In the genomic region with DNA sequence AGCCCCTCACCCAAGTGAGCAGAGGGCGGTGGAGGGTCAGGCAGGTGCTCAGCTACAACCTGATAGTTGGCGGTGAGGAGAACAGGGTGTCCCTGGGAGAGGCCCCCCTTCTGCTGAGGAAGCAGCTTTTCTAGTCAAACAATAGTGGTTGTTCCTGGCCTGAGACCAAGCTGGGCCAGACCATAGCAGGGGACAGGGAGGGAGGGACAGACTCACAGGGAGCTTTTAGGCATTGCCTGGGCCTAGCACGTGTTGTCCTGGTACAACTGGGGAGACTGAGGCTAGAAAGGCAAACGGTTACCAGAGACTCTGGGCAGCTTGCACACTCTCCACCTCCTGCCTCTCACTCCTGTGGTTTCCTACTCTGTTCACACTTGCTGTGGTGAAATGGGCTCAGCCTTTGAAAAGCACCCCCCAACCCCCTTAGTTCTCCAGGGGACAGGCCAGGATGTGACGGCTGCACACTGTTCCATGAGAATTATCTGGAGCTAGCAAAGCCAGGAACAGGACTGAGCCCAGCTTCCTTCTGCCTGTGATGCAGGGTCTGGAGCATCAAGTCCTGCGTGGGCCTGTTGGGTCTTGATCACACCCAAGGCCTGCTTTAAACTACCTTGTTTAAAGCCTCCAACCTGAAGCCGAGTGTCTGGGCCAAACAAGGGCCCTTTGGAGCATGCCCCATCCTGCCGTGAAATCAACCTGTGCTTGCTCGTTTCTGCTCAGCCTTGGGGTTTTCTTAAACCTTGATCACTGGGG, we compare ENCODE assay signal across 7 mouse cellular contexts. TPM values are rescaled to one million over a fixed set of nuclear protein-coding genes. Genes with fewer than 3 reads are reported as not detected.
DNase-seq lines count a peak whose midpoint lies in the region; ATAC-seq and TF ChIP-seq lines count a peak whose summit lies in the region.

No protein-coding gene starts in this region.

- no peak for DNase-seq in liver, postnatal 0 days
- DNase-seq in liver, result no peak
- peak; percentile 76 for DNase-seq in kidney, postnatal 10 days
- DNase-seq in stomach, postnatal 0 days (ENCODE audit: low spot score), result peak; percentile 65
- no peak for DNase-seq in spleen, postnatal 14 days (ENCODE audit: low spot score in 2 of 2)
- DNase-seq in thymus, postnatal 25 days, result no peak

- no peak for TF ChIP-seq CTCF in liver, postnatal 0 days (IDR thresholded peaks at IDR 0.05; ENCODE audit: low read depth)
- TF ChIP-seq CTCF in stomach, postnatal 0 days (IDR thresholded peaks at IDR 0.05; ENCODE audit: low read depth), result no peak

- 0 out of 2 replicates have a peak, but pooled peaks cover 7% of the 10 kb centered on the region for H3K27me3 ChIP-seq in liver, postnatal 0 days (ENCODE audit: insufficient read depth, low read length)
- H3K27me3 ChIP-seq in heart, embryonic 12.5 days (replicated peaks), result peaks cover 8% of the 10 kb centered on the region; the same call in 1 of the 2 replicates
- no peaks in the 10 kb centered on the region for H3K27me3 ChIP-seq in stomach, postnatal 0 days (ENCODE audit: control insufficient read depth, insufficient read depth, low read length)

- H3K9me3 ChIP-seq in liver, postnatal 0 days (ENCODE audit: low read length), result no peaks in the 10 kb centered on the region
- no peaks in the 10 kb centered on the region for H3K9me3 ChIP-seq in heart, embryonic 12.5 days (replicated peaks)
- no peaks in the 10 kb centered on the region for H3K9me3 ChIP-seq in stomach, postnatal 0 days (ENCODE audit: control insufficient read depth, low read length)

- H3K9ac ChIP-seq in liver, postnatal 0 days (replicated peaks), result no peak overlapping the region
- H3K9ac ChIP-seq in heart, embryonic 12.5 days, result 0 out of 2 replicates have a peak overlapping the region, but pooled peaks have one; percentile 8
- H3K9ac ChIP-seq in stomach, postnatal 0 days (ENCODE audit: low read length), result no peak overlapping the region; the same call in 1 of the 2 replicates

- 76% methylated on average over 9 of the region's 9 CpGs for WGBS in liver, postnatal 0 days (ENCODE audit: insufficient replicate concordance)
- WGBS in heart, embryonic 12.5 days, result 73% methylated on average over 9 of the region's 9 CpGs
- 67% methylated on average over 9 of the region's 9 CpGs for WGBS in stomach, postnatal 0 days

- peaks cover 13% of the 10 kb centered on the region for H3K4me1 ChIP-seq in liver, postnatal 0 days (ENCODE audit: insufficient read depth)
- peaks cover 15% of the 10 kb centered on the region for H3K4me1 ChIP-seq in heart, embryonic 12.5 days (replicated peaks)
- no peaks in the 10 kb centered on the region for H3K4me1 ChIP-seq in stomach, postnatal 0 days (replicated peaks; ENCODE audit: control insufficient read depth, insufficient read depth)

- H3K27ac ChIP-seq in liver, postnatal 0 days (ENCODE audit: low read depth), result peak overlapping the region; percentile 29; the same call in 1 of the 2 replicates
- peak overlapping the region; percentile 55 for H3K27ac ChIP-seq in heart, embryonic 12.5 days (ENCODE audit: poor library complexity, severe bottlenecking)
- H3K27ac ChIP-seq in stomach, postnatal 0 days (replicated peaks), result peak overlapping the region; percentile 81

- no peak overlapping the region for H3K4me3 ChIP-seq in liver, postnatal 0 days (ENCODE audit: low read depth, low read length)
- no peak overlapping the region for H3K4me3 ChIP-seq in heart, embryonic 12.5 days
- H3K4me3 ChIP-seq in stomach, postnatal 0 days (ENCODE audit: low read depth, low read length), result no peak overlapping the region

- TF ChIP-seq EP300 in liver, postnatal 0 days (IDR thresholded peaks at IDR 0.05; ENCODE audit: low read depth), result no peak
- TF ChIP-seq EP300 in stomach, postnatal 0 days (optimal IDR thresholded peaks at IDR 0.05), result no peak

- ATAC-seq in liver, postnatal 0 days, result no peak
- peak; percentile 47 for ATAC-seq in heart, embryonic 12.5 days (ENCODE audit: insufficient number of reproducible peaks, low FRiP score)
- peak; percentile 22; the same call in 1 of the 2 replicates for ATAC-seq in stomach, postnatal 0 days (ENCODE audit: low FRiP score, low TSS enrichment)

- H3K36me3 ChIP-seq in liver, postnatal 0 days (replicated peaks; ENCODE audit: insufficient read depth, low read length), result peaks cover 10% of the 10 kb centered on the region
- peaks cover 36% of the 10 kb centered on the region for H3K36me3 ChIP-seq in heart, embryonic 12.5 days
- peaks cover 25% of the 10 kb centered on the region for H3K36me3 ChIP-seq in stomach, postnatal 0 days (ENCODE audit: control insufficient read depth, insufficient read depth, low read length)

- H3K4me2 ChIP-seq in liver, postnatal 0 days (ENCODE audit: low read depth, low read length), result no peak overlapping the region
- H3K4me2 ChIP-seq in heart, embryonic 12.5 days, result no peak overlapping the region
- no peak overlapping the region for H3K4me2 ChIP-seq in stomach, postnatal 0 days (replicated peaks; ENCODE audit: low read depth)

RNA-seq across cellular contexts. Expression of a gene that starts 1.6 kb away (rescaled TPM):
- 1.8 and 2.0 TPM in 2 replicates for polyA plus RNA-seq in liver, postnatal 0 days (2015; fragmentation: Nextera tagmentation; extraction: Ambion mirVana)
- polyA plus RNA-seq in heart, embryonic 12.5 days (2016; fragmentation: Nextera tagmentation; extraction: Ambion mirVana), result 3.4 and 3.8 TPM in 2 replicates
- polyA plus RNA-seq in stomach, postnatal 0 days (2015; fragmentation: Nextera tagmentation; extraction: Ambion mirVana), result 9.6 and 9.7 TPM in 2 replicates

RNA-seq across cellular contexts. Expression of a gene that starts 19.8 kb away (rescaled TPM):
- 0.58 and 1.3 TPM in 2 replicates for polyA plus RNA-seq in liver, postnatal 0 days (2015; fragmentation: Nextera tagmentation; extraction: Ambion mirVana)
- not detected in 2 replicates for polyA plus RNA-seq in heart, embryonic 12.5 days (2016; fragmentation: Nextera tagmentation; extraction: Ambion mirVana)
- 0.05 and 0.11 TPM in 2 replicates for polyA plus RNA-seq in stomach, postnatal 0 days (2015; fragmentation: Nextera tagmentation; extraction: Ambion mirVana)

RNA-seq across cellular contexts. Expression of a gene that starts 29.8 kb away (rescaled TPM):
- polyA plus RNA-seq in liver, postnatal 0 days (2015; fragmentation: Nextera tagmentation; extraction: Ambion mirVana), result 5.6 and 7.0 TPM in 2 replicates
- polyA plus RNA-seq in heart, embryonic 12.5 days (2016; fragmentation: Nextera tagmentation; extraction: Ambion mirVana), result 15.6 TPM in 2 replicates
- 35.1 and 38.5 TPM in 2 replicates for polyA plus RNA-seq in stomach, postnatal 0 days (2015; fragmentation: Nextera tagmentation; extraction: Ambion mirVana)

RNA-seq across cellular contexts. Expression of a gene that starts 40.9 kb away (rescaled TPM):
- not detected in 2 replicates for polyA plus RNA-seq in liver, postnatal 0 days (2015; fragmentation: Nextera tagmentation; extraction: Ambion mirVana)
- polyA plus RNA-seq in heart, embryonic 12.5 days (2016; fragmentation: Nextera tagmentation; extraction: Ambion mirVana), result 0.24 and 0.63 TPM in 2 replicates
- 0.61 and 1.1 TPM in 2 replicates for polyA plus RNA-seq in stomach, postnatal 0 days (2015; fragmentation: Nextera tagmentation; extraction: Ambion mirVana)

RNA-seq across cellular contexts. Expression of a gene that starts 56.3 kb away (rescaled TPM):
- polyA plus RNA-seq in liver, postnatal 0 days (2015; fragmentation: Nextera tagmentation; extraction: Ambion mirVana), result 8.5 and 8.8 TPM in 2 replicates
- polyA plus RNA-seq in heart, embryonic 12.5 days (2016; fragmentation: Nextera tagmentation; extraction: Ambion mirVana), result 43.1 and 46.5 TPM in 2 replicates
- 16.0 and 16.5 TPM in 2 replicates for polyA plus RNA-seq in stomach, postnatal 0 days (2015; fragmentation: Nextera tagmentation; extraction: Ambion mirVana)

Comparison
In these comparisons a context has a peak if more than half of its experiments do, and no peak if none do; other contexts are left out.
1. DNase-seq: peak in kidney, postnatal 10 days (single experiment) and stomach, postnatal 0 days (single experiment); none in liver, postnatal 0 days (single experiment), liver (single experiment), spleen, postnatal 14 days (0 of 2) and thymus, postnatal 25 days (single experiment).
2. H3K27ac ChIP-seq: peak in every context shown above with its lines; median percentile 81 in stomach, postnatal 0 days; 55 in heart, embryonic 12.5 days; 29 in liver, postnatal 0 days.